Mouse (Mus musculus) ES-Bruce4 (cell line): Measurements from ENCODE around the gene Cspg4. TPM values are rescaled to one million over a fixed set of nuclear protein-coding genes. Genes with fewer than 3 reads are reported as not detected.

Experiments
- H3K27ac ChIP-seq: 2 replicates; pipeline ENCODE4 v1.5.1; 2012; ENCODE audit warnings: low read length, inconsistent platforms; ENCODE audit not compliant: insufficient read depth
- H3K27me3 ChIP-seq: 2 replicates; pipeline ENCODE4 v1.6.1; 2012; ENCODE audit warnings: mild to moderate bottlenecking, low read length, inconsistent platforms; ENCODE audit not compliant: control insufficient read depth, poor library complexity, insufficient read depth, severe bottlenecking
- H3K36me3 ChIP-seq: 2 replicates; pipeline ENCODE4 v1.6.1; 2012; ENCODE audit warnings: inconsistent platforms, mild to moderate bottlenecking, low read length, moderate library complexity; ENCODE audit not compliant: control insufficient read depth, poor library complexity, insufficient read depth, severe bottlenecking
- H3K4me1 ChIP-seq: one replicate; pipeline ENCODE4 v1.8.1; 2011; ENCODE audit warnings: low read length; ENCODE audit not compliant: control insufficient read depth, insufficient read depth
- H3K4me3 ChIP-seq: 2 replicates; pipeline ENCODE4 v1.5.1; 2011; ENCODE audit warnings: low read depth, mild to moderate bottlenecking, low read length
- H3K9ac ChIP-seq: 2 replicates; pipeline ENCODE4 v1.6.1; 2012; ENCODE audit warnings: low read depth, mild to moderate bottlenecking, inconsistent platforms; ENCODE audit not compliant: poor library complexity, severe bottlenecking
- H3K9me3 ChIP-seq: replicated peaks from 2 replicates; pipeline ENCODE4 v1.6.1; 2012; ENCODE audit warnings: mild to moderate bottlenecking, low read length, inconsistent platforms; ENCODE audit not compliant: control insufficient read depth, poor library complexity, insufficient read depth, severe bottlenecking
- CTCF ChIP-seq: IDR thresholded peaks from one replicate; pipeline ENCODE4 v1.8.1; 2011; ENCODE audit warnings: low read depth, low read length
- EP300 ChIP-seq: IDR thresholded peaks from 2 replicates; pipeline ENCODE4 v1.6.1; 2011; ENCODE audit warnings: low read depth, low read length; ENCODE audit not compliant: insufficient read depth
- POLR2A ChIP-seq: IDR thresholded peaks from one replicate; pipeline ENCODE4 v1.8.1; 2011; ENCODE audit warnings: low read length; ENCODE audit not compliant: insufficient read depth
- polyA plus RNA-seq: library from polyadenylated mRNA; stranded (reverse); fragments of >200 nt; gene quantifications from 2 replicates; pipeline ENCODE4 v1.2.4, GENCODE M21; 2011; ENCODE audit warnings: low read depth; ENCODE audit not compliant: missing spikeins, insufficient read depth, insufficient read length

Cspg4 gene
- polyA plus RNA-seq, 1 experiment, result 0.48 TPM

GRCm38 (mm10) chr9:56831904-56832303 lies 32.9 kb upstream of the Cspg4 start:
- no peaks in the 10 kb centered on the region for H3K36me3 ChIP-seq
- no peaks in the 10 kb centered on the region for H3K9me3 ChIP-seq
- no peak overlapping the region for H3K27ac ChIP-seq
- H3K4me1 ChIP-seq, result no peaks in the 10 kb centered on the region
- H3K4me3 ChIP-seq, result no peak overlapping the region
- no peaks in the 10 kb centered on the region for H3K27me3 ChIP-seq
- no peak overlapping the region for H3K9ac ChIP-seq
- TF ChIP-seq POLR2A, result no peak
- TF ChIP-seq CTCF, result no peak
- no peak for TF ChIP-seq EP300

- H3K4me1 ChIP-seq, result no peaks in the 10 kb centered on the region
- TF ChIP-seq EP300 (no peak), CTCF (no peak), POLR2A (no peak)
- H3K9ac ChIP-seq, result no peak overlapping the region
- no peak overlapping the region for H3K4me3 ChIP-seq
- no peaks in the 10 kb centered on the region for H3K9me3 ChIP-seq
- H3K36me3 ChIP-seq, result no peaks in the 10 kb centered on the region
- no peaks in the 10 kb centered on the region for H3K27me3 ChIP-seq
- no peak overlapping the region for H3K27ac ChIP-seq
Observed at GRCm38 (mm10) chr9:56832900-56833299, 31.9 kb upstream of the Cspg4 start.

- H3K36me3 ChIP-seq, result no peaks in the 10 kb centered on the region
- H3K9me3 ChIP-seq, result no peaks in the 10 kb centered on the region
- TF ChIP-seq EP300 (no peak), POLR2A (no peak), CTCF (no peak)
Observed at GRCm38 (mm10) chr9:56835152-56835551, 29.7 kb upstream of the Cspg4 start.

GRCm38 (mm10) chr9:56840721-56841120 lies 24.1 kb upstream of the Cspg4 start:
- Histone ChIP-seq H3K27me3 (no peaks in the 10 kb centered on the region), H3K9me3 (no peaks in the 10 kb centered on the region), H3K4me1 (no peaks in the 10 kb centered on the region), H3K27ac (no peak overlapping the region), H3K36me3 (no peaks in the 10 kb centered on the region), H3K9ac (no peak overlapping the region), H3K4me3 (no peak overlapping the region)
- TF ChIP-seq EP300, result no peak
- no peak for TF ChIP-seq POLR2A

More at GRCm38 (mm10) chr9:56835152-56835551, 29.7 kb upstream of the Cspg4 start:
- H3K27ac ChIP-seq, result no peak overlapping the region
- no peaks in the 10 kb centered on the region for H3K27me3 ChIP-seq
- no peaks in the 10 kb centered on the region for H3K4me1 ChIP-seq
- no peak overlapping the region for H3K4me3 ChIP-seq
- H3K9ac ChIP-seq, result no peak overlapping the region

GRCm38 (mm10) chr9:56841864-56842263 lies 23.0 kb upstream of the Cspg4 start:
- H3K4me3 ChIP-seq, result no peak overlapping the region
- no peaks in the 10 kb centered on the region for H3K9me3 ChIP-seq
- TF ChIP-seq CTCF (no peak), EP300 (no peak), POLR2A (no peak)

GRCm38 (mm10) chr9:56842303-56842719 lies 22.5 kb upstream of the Cspg4 start:
- no peaks in the 10 kb centered on the region for H3K27me3 ChIP-seq
- no peaks in the 10 kb centered on the region for H3K4me1 ChIP-seq
- TF ChIP-seq CTCF (no peak), EP300 (no peak), POLR2A (no peak)
- no peaks in the 10 kb centered on the region for H3K9me3 ChIP-seq
- H3K4me3 ChIP-seq, result no peak overlapping the region
- no peak overlapping the region for H3K9ac ChIP-seq
- H3K27ac ChIP-seq, result no peak overlapping the region
- H3K36me3 ChIP-seq, result no peaks in the 10 kb centered on the region

More at GRCm38 (mm10) chr9:56841864-56842263, 23.0 kb upstream of the Cspg4 start:
- Histone ChIP-seq H3K4me1 (no peaks in the 10 kb centered on the region), H3K27me3 (no peaks in the 10 kb centered on the region), H3K36me3 (no peaks in the 10 kb centered on the region), H3K27ac (no peak overlapping the region), H3K9ac (no peak overlapping the region)
